Mouse (Mus musculus) bone marrow macrophage, adult 2 months (primary cell): Measurements from ENCODE around the gene Gna14. TPM values are rescaled to one million over a fixed set of nuclear protein-coding genes. Genes with fewer than 3 reads are reported as not detected.

Experiments
- H3K27ac ChIP-seq: 2 replicates; pipeline ENCODE4 v1.5.1; 2012; ENCODE audit warnings: low read depth, low read length; ENCODE audit not compliant: insufficient read depth
- H3K4me1 ChIP-seq: 2 replicates; pipeline ENCODE4 v1.6.1; 2012; ENCODE audit warnings: low read length; ENCODE audit not compliant: control insufficient read depth, insufficient read depth
- H3K4me3 ChIP-seq: 2 replicates; pipeline ENCODE4 v1.5.1; 2012; ENCODE audit warnings: mild to moderate bottlenecking, low read length, moderate library complexity; ENCODE audit not compliant: insufficient read depth
- CTCF ChIP-seq: IDR thresholded peaks from 2 replicates; pipeline ENCODE4 v1.5.1; 2012; ENCODE audit warnings: low read depth, mild to moderate bottlenecking, low read length, moderate library complexity
- POLR2A ChIP-seq: IDR thresholded peaks from 2 replicates; pipeline ENCODE4 v1.6.1; 2012; ENCODE audit warnings: mild to moderate bottlenecking, low read depth, low read length, borderline replicate concordance
- polyA plus RNA-seq: library from polyadenylated mRNA; stranded (reverse); fragments of >200 nt; gene quantifications from 2 replicates; pipeline ENCODE4 v1.2.4, GENCODE M21; 2012; ENCODE audit not compliant: missing spikeins, insufficient read depth, insufficient read length

Gene Gna14
- polyA plus RNA-seq, 1 experiment, result not detected

- Histone ChIP-seq H3K4me1 (no peaks in the 10 kb centered on the region), H3K4me3 (no peak overlapping the region), H3K27ac (no peak overlapping the region)
- TF ChIP-seq POLR2A, result no peak
Measured at GRCm38 (mm10) chr19:16602026-16602425, 166.5 kb downstream of the Gna14 start.

GRCm38 (mm10) chr19:16607634-16608033, 172.1 kb downstream of the Gna14 start:
- H3K27ac ChIP-seq, result no peak overlapping the region
- TF ChIP-seq CTCF, result no peak
- no peak for TF ChIP-seq POLR2A
- no peaks in the 10 kb centered on the region for H3K4me1 ChIP-seq
- no peak overlapping the region for H3K4me3 ChIP-seq

GRCm38 (mm10) chr19:16623154-16623553, 187.6 kb downstream of the Gna14 start:
- H3K4me3 ChIP-seq, result no peak overlapping the region
- TF ChIP-seq CTCF (no peak), POLR2A (no peak)
- no peak overlapping the region for H3K27ac ChIP-seq
- peaks cover 3% of the 10 kb centered on the region; the same call in 1 of the 2 replicates for H3K4me1 ChIP-seq

GRCm38 (mm10) chr19:16624994-16625393, 189.4 kb downstream of the Gna14 start:
- Histone ChIP-seq H3K4me1 (no peaks in the 10 kb centered on the region), H3K4me3 (no peak overlapping the region), H3K27ac (no peak overlapping the region)
- TF ChIP-seq CTCF (no peak), POLR2A (no peak)

GRCm38 (mm10) chr19:16625610-16626395, 190.2 kb downstream of the Gna14 start:
- no peak overlapping the region for H3K27ac ChIP-seq
- H3K4me3 ChIP-seq, result no peak overlapping the region
- H3K4me1 ChIP-seq, result no peaks in the 10 kb centered on the region
- no peak for TF ChIP-seq CTCF
- no peak for TF ChIP-seq POLR2A
